Mouse (Mus musculus) lung, embryonic 16.5 days (tissue): Measurements from ENCODE around the gene Atp9a. TPM values are rescaled to one million over a fixed set of nuclear protein-coding genes. Genes with fewer than 3 reads are reported as not detected.
A peak's percentile ranks its signal among the peaks of the same experiment; 100 is the strongest.
"Not testable (repeated sequence)": the region's sequence is repeated elsewhere in the genome, so short reads cannot be mapped to it uniquely, and the experiment has no call there.

Experiments used
- ATAC-seq: fragments of 200-750 bp; cut with Nextera tagmentation; 2 replicates; pipeline ENCODE4 v1.8.0; 2017; ENCODE audit warnings: low read depth, mild to moderate bottlenecking, moderate library complexity
- H3K27ac ChIP-seq: fragments of 300-500 bp; sonication (generic); 2 replicates; pipeline ENCODE4 v1.5.1; 2014; ENCODE audit warnings: mild to moderate bottlenecking, control low read depth, low read length
- H3K27me3 ChIP-seq: fragments of 300-500 bp; sonication (generic); 2 replicates; pipeline ENCODE4 v1.6.1; 2014; ENCODE audit warnings: low read depth, low read length, mixed read lengths; ENCODE audit not compliant: control insufficient read depth, insufficient read depth
- H3K36me3 ChIP-seq: fragments of 300-500 bp; sonication (generic); 2 replicates; pipeline ENCODE4 v1.6.1; 2014; ENCODE audit warnings: low read length; ENCODE audit not compliant: control insufficient read depth, insufficient read depth
- H3K4me1 ChIP-seq: fragments of 300-500 bp; sonication (generic); replicated peaks from 2 replicates; pipeline ENCODE4 v1.6.1; 2014; ENCODE audit warnings: low read length, mixed read lengths; ENCODE audit not compliant: control insufficient read depth, insufficient read depth
- H3K4me2 ChIP-seq: fragments of 300-500 bp; sonication (generic); 2 replicates; pipeline ENCODE4 v1.6.1; 2014; ENCODE audit warnings: low read depth, low read length, control low read depth
- H3K4me3 ChIP-seq: fragments of 300-500 bp; sonication (generic); 2 replicates; pipeline ENCODE4 v1.5.1; 2014; ENCODE audit warnings: mild to moderate bottlenecking, low read length, control low read depth
- H3K9ac ChIP-seq: fragments of 300-500 bp; sonication (generic); 2 replicates; pipeline ENCODE4 v1.6.1; 2014; ENCODE audit warnings: low read length, control low read depth
- H3K9me3 ChIP-seq: fragments of 300-500 bp; sonication (generic); 2 replicates; pipeline ENCODE4 v1.6.1; 2016; ENCODE audit warnings: low read length; ENCODE audit not compliant: control insufficient read depth
- WGBS: fragments of 180-500 bp; shearing (Covaris S2); extraction: QIAGEN DNeasy Blood & Tissue Kit; methylation state at CpG from one replicate; pipeline ENCODE4 v1.1.7; 2014; 5-methylcytosine and 5-hydroxymethylcytosine counted together
- polyA plus RNA-seq: library from polyadenylated mRNA; unstranded; fragments of >200 nt; fragmentation: Nextera tagmentation; extraction: Ambion mirVana; gene quantifications from 2 replicates; pipeline ENCODE4 v1.2.1, GENCODE M21; 2015

The Atp9a gene
- polyA plus RNA-seq, 1 experiment from 2014 or later, result 12.2 TPM

DNA sequence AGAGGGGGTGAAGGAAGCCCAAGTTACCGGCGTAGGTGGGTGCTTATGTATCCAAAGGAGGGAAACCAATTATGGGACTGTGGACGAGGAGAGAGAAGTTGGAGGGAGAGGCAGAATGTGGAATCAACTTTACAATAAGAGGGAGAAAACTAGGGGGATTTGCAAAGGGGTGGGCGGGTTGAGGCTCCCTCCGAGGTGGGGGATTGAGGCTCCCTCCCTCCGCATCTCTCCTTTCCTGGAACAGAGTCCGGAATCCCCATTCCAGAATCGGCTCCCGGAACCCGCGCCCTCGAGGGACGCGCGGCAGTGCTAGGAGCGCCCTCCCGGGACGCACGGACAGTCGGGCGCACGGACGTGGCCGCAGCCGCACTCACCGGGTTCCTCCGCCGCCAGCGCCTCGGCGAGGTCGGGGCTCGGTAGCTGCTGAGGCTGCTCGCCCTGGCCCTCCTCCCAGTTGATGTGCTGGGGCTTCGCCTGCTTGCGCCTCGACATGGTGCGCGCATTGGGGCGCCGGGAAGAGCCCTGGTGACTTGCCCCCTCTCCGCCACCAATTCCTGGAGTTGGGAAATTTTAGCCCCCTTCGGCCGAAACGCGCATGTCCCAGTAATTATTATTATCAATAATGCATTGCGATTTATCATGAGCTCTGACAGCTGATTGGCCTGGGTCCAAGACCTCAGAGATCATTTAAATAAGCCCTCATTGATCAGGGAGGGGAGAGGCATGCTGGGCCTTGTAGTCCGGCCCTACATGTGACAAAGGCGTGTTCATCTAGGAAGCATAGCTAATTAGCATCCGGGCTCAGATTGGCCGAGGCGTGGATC lies 24.5 kb upstream of the Atp9a start:
- ATAC-seq, result peak; percentile 51; the same call in 1 of the 2 replicates
- Histone ChIP-seq H3K9ac (no peak overlapping the region), H3K9me3 (no peaks in the 10 kb centered on the region), H3K4me3 (peak overlapping the region; percentile 42), H3K36me3 (no peaks in the 10 kb centered on the region), H3K27me3 (peaks cover 71% of the 10 kb centered on the region), H3K4me2 (peak overlapping the region; percentile 62), H3K4me1 (peaks cover 8% of the 10 kb centered on the region; the same call in 1 of the 2 replicates), H3K27ac (no peak overlapping the region)
- 1% methylated on average over 36 of the region's 52 CpGs for WGBS

DNA sequence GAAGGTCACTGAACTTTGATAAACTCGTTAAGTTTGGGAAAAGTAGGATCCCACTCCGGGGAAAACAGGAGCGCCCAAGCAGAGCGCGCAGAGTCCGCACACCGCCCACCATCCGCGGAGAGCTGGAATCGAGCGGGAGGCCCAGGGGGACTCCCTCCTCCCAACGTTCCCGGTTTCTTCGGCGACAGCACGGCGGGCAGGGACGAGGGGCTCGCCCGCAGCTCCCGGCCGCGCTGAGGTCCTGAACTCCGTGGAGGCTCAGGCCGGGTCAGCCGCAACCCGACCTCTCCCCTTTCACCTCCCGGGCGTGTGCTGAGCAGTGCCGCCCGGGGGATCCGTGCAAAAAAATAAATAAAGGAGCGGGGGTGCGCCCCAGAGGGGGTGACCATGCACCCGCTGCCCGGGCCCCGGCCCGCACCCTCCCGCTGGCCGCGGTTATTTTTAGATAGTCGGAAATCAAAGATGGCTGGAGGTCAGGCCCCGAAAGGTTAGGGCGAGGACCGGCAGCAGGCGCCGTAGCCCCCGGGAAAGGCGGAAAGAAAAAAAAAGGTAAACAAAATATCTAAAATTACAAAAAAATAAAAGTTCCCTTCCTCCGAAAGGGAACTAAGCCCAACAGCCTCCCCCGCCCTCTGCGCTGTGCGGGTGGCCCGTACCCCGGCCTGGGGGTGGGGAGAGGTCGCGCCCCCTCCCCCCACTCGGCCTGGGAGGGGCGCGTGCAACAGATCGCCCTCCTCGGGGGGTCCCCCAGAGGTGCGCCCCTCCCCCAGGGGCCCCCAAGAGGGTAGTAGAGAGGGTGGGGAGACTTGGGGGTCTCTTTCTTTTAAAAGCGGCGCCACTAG lies 23.7 kb upstream of the Atp9a start:
- peak overlapping the region; percentile 62 for H3K4me2 ChIP-seq
- ATAC-seq, result peak; percentile 32
- WGBS, result under 1% methylated on average over 63 of the region's 65 CpGs
- no peaks in the 10 kb centered on the region for H3K9me3 ChIP-seq
- H3K36me3 ChIP-seq, result no peaks in the 10 kb centered on the region
- peaks cover 8% of the 10 kb centered on the region; the same call in 1 of the 2 replicates for H3K4me1 ChIP-seq
- peaks cover 76% of the 10 kb centered on the region for H3K27me3 ChIP-seq
- H3K9ac ChIP-seq, result no peak overlapping the region
- H3K27ac ChIP-seq, result no peak overlapping the region
- peak overlapping the region; percentile 42 for H3K4me3 ChIP-seq

DNA sequence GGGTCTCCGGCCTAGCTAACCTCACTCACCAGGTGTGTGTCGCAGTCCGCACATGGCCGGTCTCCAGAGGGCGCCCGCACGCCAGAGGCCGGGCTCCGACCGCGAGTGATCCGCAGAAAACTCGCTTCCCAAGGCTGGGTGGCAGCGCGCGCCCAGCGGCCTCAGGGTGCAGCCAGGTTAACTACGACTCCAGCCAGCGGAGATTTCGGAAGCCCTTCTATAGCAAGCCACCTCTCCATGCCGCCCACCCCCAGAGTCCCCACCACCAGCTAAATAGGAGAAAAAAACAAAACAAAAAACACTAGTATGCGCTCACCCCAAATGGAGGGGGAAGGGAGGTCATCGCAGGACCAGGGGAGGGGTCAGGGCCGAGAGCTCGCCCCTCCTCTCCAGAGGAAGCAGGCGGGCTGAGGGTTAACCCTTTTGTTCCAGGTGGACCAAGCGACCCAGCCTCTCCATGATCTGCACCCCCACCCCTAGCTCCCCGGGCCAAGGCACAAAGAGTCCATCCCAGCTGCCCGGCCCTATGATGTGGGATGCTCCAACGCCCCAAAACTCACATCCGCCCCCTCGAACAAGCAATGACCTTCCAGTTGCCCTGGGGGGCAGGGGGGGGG lies 23.0 kb upstream of the Atp9a start:
- Histone ChIP-seq H3K9me3 (no peaks in the 10 kb centered on the region), H3K4me2 (peak overlapping the region; percentile 62), H3K27ac (no peak overlapping the region), H3K36me3 (no peaks in the 10 kb centered on the region), H3K4me3 (peak overlapping the region; percentile 42), H3K27me3 (peaks cover 73% of the 10 kb centered on the region), H3K4me1 (peaks cover 8% of the 10 kb centered on the region; the same call in 1 of the 2 replicates), H3K9ac (no peak overlapping the region)
- ATAC-seq, result peak; percentile 55
- under 1% methylated on average over 32 of the region's 32 CpGs for whole genome bisulfite sequencing

DNA sequence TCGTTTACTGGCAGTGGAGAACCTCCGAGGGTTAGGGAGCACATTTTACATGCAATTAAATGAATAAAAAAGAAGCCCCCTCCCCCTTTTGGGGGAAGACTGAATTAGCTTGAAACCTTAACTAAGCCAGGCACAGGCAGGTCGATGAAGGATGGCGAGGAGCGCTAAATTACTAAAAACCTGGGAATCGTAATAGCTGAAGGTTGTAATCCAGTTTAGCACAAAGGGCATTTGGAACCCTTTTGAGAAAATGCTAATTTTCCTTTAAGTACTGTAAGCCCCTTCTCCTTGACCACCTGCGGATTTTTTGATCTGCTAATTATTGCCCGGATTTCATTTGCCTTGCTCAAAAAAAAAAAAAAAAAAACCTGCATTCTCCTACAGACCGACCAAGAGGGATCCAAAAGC lies 22.3 kb upstream of the Atp9a start:
- WGBS, result 26% methylated on average over 9 of the region's 9 CpGs

DNA sequence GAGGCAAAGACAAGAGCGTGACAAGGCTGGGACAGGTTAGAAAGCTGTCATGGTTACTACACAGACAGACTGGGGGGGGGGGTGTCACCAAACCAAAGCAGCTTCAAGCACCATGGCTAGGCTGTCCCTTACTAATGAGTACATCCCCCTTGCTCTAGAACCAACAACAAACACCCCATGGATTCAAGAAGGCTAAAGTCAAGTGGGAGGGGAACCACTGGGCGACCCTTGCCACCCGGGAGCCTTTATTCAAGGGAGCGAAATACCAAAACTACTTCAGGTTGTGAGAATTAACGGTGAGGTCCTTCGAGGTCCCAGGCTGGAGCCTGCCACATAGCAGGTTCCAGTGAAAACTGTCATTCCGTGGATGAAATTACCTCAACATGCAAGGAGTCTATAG lies 21.6 kb upstream of the Atp9a start:
- Histone ChIP-seq H3K27me3 (peaks cover 65% of the 10 kb centered on the region), H3K4me3 (no peak overlapping the region), H3K9me3 (no peaks in the 10 kb centered on the region), H3K4me2 (no peak overlapping the region), H3K9ac (no peak overlapping the region), H3K4me1 (peaks cover 8% of the 10 kb centered on the region; the same call in 1 of the 2 replicates), H3K27ac (no peak overlapping the region), H3K36me3 (no peaks in the 10 kb centered on the region)
- ATAC-seq, result no peak
- WGBS, result 19% methylated on average over 7 of the region's 7 CpGs

More for the DNA sequence above, 22.3 kb upstream of the Atp9a start:
- no peaks in the 10 kb centered on the region for H3K9me3 ChIP-seq
- no peak for ATAC-seq
- no peak overlapping the region for H3K9ac ChIP-seq
- peaks cover 67% of the 10 kb centered on the region for H3K27me3 ChIP-seq
- H3K27ac ChIP-seq, result no peak overlapping the region
- H3K36me3 ChIP-seq, result no peaks in the 10 kb centered on the region
- peaks cover 8% of the 10 kb centered on the region; the same call in 1 of the 2 replicates for H3K4me1 ChIP-seq
- H3K4me2 ChIP-seq, result no peak overlapping the region
- no peak overlapping the region for H3K4me3 ChIP-seq

DNA sequence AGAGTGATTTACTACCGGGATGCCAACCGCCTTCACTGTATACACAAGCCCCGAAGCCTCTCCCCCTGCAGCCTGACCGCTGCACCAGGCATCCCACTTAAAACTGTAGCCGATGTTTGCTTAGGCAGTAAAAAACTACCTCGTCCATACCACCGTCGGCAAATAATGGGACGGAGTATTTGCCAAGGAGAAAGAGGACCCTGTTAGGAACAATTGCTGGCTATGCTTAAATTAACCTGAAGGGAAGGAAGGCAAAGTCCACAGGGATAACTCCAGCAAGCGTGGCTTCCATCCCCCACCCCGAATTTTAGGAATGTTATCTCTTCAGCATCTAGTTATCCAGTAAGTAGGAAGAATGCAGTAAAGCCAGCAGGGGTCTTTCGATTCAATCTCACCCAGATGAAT lies 20.2 kb upstream of the Atp9a start:
- Histone ChIP-seq H3K36me3 (no peaks in the 10 kb centered on the region), H3K27me3 (peaks cover 51% of the 10 kb centered on the region), H3K27ac (no peak overlapping the region), H3K4me2 (peak overlapping the region; percentile 1; the same call in 1 of the 2 replicates), H3K9ac (no peak overlapping the region), H3K9me3 (no peaks in the 10 kb centered on the region), H3K4me3 (no peak overlapping the region), H3K4me1 (peaks cover 8% of the 10 kb centered on the region; the same call in 1 of the 2 replicates)
- WGBS, result 5% methylated on average over 12 of the region's 12 CpGs
- ATAC-seq, result no peak

DNA sequence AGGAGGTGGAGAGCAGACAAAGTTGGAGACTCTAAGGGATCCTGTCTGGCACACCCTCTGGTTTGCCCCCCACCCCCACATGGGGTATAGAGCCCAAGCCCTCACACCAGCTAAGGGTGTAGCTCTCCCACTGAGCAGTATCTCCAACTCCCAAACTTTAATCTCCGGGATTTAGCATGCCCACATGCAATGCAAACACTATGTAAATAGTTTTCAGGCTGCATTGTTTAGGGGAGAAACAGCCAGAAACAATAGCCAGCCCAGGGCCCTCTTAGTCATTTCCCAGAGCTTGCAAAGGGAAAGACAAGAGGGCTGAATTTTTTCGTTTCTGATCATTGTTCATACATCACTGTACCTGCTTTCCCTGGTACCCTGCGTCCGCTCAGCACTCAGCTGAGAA lies 19.7 kb upstream of the Atp9a start:
- no peak overlapping the region for H3K4me3 ChIP-seq
- peak overlapping the region; percentile 1; the same call in 1 of the 2 replicates for H3K4me2 ChIP-seq
- ATAC-seq, result no peak
- no peak overlapping the region for H3K9ac ChIP-seq
- no peak overlapping the region for H3K27ac ChIP-seq
- no peaks in the 10 kb centered on the region for H3K36me3 ChIP-seq
- H3K4me1 ChIP-seq, result peaks cover 8% of the 10 kb centered on the region; the same call in 1 of the 2 replicates
- H3K9me3 ChIP-seq, result no peaks in the 10 kb centered on the region
- H3K27me3 ChIP-seq, result peaks cover 47% of the 10 kb centered on the region
- 10% methylated on average over 4 of the region's 4 CpGs for WGBS

DNA sequence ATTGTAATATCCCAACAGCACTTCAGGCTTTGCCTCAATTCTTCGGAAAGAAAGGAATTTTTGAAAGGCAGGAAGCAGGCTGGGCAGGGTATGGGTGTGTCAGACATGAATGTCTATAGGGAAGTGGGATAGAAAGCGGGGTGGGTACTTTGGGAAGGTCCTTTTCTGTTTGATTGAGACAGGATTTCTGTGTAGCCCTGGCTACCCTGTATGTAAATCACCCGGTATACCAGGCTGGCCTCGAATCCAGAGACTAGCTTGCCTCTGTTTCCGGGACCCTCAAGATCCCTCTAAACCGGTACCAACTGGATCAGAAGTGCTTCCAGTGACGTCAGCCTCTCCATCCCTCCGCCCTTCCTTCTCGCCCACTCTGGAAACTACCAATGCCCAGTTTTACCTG lies 18.9 kb upstream of the Atp9a start:
- Histone ChIP-seq H3K9me3 (no peaks in the 10 kb centered on the region), H3K4me3 (no peak overlapping the region), H3K27me3 (peaks cover 38% of the 10 kb centered on the region), H3K27ac (no peak overlapping the region), H3K36me3 (no peaks in the 10 kb centered on the region), H3K9ac (no peak overlapping the region), H3K4me2 (no peak overlapping the region), H3K4me1 (peaks cover 8% of the 10 kb centered on the region; the same call in 1 of the 2 replicates)
- WGBS, result 68% methylated on average over 9 of the region's 9 CpGs
- no peak for ATAC-seq

DNA sequence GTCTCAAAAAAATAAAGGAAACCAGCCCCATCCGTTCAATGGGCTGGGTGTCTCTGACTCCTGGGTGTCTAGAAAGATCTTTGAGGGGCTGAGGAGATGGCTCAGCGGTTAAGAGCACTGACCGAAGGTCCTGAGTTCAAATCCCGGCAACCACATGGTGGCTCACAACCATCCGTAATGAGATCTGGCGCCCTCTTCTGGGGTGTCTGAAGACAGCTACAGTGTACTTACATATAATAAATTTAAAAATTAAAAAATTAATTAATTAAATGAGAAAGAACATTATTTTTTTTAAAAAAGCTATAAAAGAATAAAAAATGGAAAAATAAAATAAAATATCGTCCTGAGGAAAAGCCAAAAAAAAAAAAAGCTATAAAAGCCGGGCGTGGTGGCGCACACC lies 2.2 kb upstream of the Atp9a start:
- H3K4me2 ChIP-seq, H3K4me3 ChIP-seq, ATAC-seq, H3K9ac ChIP-seq, H3K9me3 ChIP-seq, H3K36me3 ChIP-seq, H3K4me1 ChIP-seq, H3K27me3 ChIP-seq, H3K27ac ChIP-seq: not testable (repeated sequence)
- 83% methylated on average over 10 of the region's 10 CpGs for WGBS
